Mouse (Mus musculus) C2C12 (cell line): ENCODE results near the gene Tgds.

Source experiments
- CTCF ChIP-seq: IDR thresholded peaks from one replicate; pipeline ENCODE4 v1.5.1; 2011; ENCODE audit not compliant: control insufficient read depth, insufficient read depth, insufficient read length
- MAX ChIP-seq: IDR thresholded peaks from one replicate; pipeline ENCODE4 v1.6.1; 2011; ENCODE audit warnings: mild to moderate bottlenecking, control low read depth
- MYOD1 ChIP-seq: IDR thresholded peaks from one replicate; pipeline ENCODE4 v1.6.1; 2011; ENCODE audit warnings: low read depth; ENCODE audit not compliant: control insufficient read depth, insufficient read length
- MYOG ChIP-seq: IDR thresholded peaks from one replicate; pipeline ENCODE4 v1.6.1; 2011; ENCODE audit not compliant: control insufficient read depth, insufficient read length; ENCODE audit errors: extremely low read depth
- USF1 ChIP-seq: IDR thresholded peaks from one replicate; pipeline ENCODE4 v1.6.1; 2011; ENCODE audit warnings: low read depth, mild to moderate bottlenecking, control low read depth, moderate library complexity

DNA sequence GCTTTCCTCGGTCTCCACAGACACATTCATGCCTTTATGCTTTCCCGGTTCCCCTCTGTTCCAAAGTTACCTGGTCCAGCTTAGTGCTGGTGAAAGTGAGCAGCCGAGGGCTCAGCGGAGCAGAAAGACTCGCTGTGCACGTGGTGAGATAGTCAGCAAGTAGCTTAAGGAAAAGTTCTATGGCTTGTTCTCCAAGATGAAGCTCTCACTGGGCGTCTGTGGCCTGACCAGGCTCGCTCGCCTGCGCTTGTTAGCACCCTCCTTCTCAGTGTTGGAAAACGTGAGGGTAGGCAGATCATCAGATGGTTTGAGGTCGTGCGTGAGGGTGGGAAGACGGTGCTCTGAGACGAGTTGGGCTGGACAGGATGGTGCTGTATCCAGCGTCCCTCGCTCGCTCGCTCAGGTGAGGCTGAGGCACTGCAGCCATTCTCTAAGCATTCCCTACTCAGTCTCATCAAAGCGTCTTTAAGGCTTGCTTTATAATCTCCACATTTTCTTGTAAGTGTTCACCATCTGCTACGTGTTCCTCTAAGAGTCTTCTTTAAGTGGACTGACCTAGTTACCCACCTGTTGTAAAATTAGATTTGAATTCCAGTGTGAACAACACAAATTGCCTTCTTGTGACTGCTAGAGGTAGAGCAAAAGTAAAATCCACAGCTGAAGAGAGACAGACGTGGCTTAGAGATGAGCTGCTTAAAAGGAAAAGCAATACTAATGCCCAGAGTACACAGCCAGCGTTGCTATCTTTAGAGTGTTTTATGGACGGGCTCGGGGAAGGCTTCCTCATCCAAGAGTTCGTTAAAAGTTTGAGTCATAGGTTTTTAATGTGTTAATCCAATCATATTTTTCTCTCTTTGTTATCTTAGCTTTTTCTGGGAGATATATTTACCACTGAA, 18.3 kb upstream of the Tgds start:
- TF ChIP-seq CTCF, result no peak
- no peak for TF ChIP-seq MYOD1
- TF ChIP-seq USF1, result no peak
- no peak for TF ChIP-seq MYOG
- no peak for TF ChIP-seq MAX
